Mouse (Mus musculus) neural tube, embryonic 11.5 days (tissue): Measurements from ENCODE around the gene Tmem108. TPM values are rescaled to one million over a fixed set of nuclear protein-coding genes. Genes with fewer than 3 reads are reported as not detected.

ENCODE experiments used
- ATAC-seq: fragments of 200-750 bp; cut with Nextera tagmentation; 2 replicates; pipeline ENCODE4 v1.8.0; 2017; ENCODE audit warnings: moderate number of reproducible peaks, mild to moderate bottlenecking, moderate TSS enrichment, moderate library complexity; ENCODE audit not compliant: insufficient read depth, low FRiP score, low TSS enrichment
- DNase-seq: peaks from one replicate; pipeline ENCODE4 v3.0.0-alpha.2; 2015; ENCODE audit warnings: low spot score
- H3K27ac ChIP-seq: fragments of 300-500 bp; sonication (generic); 2 replicates; pipeline ENCODE4 v1.5.1; 2014; ENCODE audit warnings: low read depth, mild to moderate bottlenecking, low read length
- H3K27me3 ChIP-seq: fragments of 300-500 bp; sonication (generic); 2 replicates; pipeline ENCODE4 v1.6.1; 2014; ENCODE audit warnings: mild to moderate bottlenecking, low read length, mixed read lengths; ENCODE audit not compliant: control insufficient read depth, insufficient read depth
- H3K36me3 ChIP-seq: fragments of 300-500 bp; sonication (generic); 2 replicates; pipeline ENCODE4 v1.6.1; 2014; ENCODE audit warnings: mild to moderate bottlenecking, low read length, moderate library complexity, mixed read lengths; ENCODE audit not compliant: control insufficient read depth, insufficient read depth
- H3K4me1 ChIP-seq: fragments of 300-500 bp; sonication (generic); 2 replicates; pipeline ENCODE4 v1.6.1; 2014; ENCODE audit warnings: low read length, mixed read lengths; ENCODE audit not compliant: control insufficient read depth, insufficient read depth
- H3K4me2 ChIP-seq: fragments of 300-500 bp; sonication (generic); 2 replicates; pipeline ENCODE4 v1.6.1; 2014; ENCODE audit warnings: low read depth, mild to moderate bottlenecking, moderate library complexity
- H3K4me3 ChIP-seq: fragments of 300-500 bp; sonication (generic); 2 replicates; pipeline ENCODE4 v1.5.1; 2014; ENCODE audit warnings: low read depth, low read length
- H3K9ac ChIP-seq: fragments of 300-500 bp; sonication (generic); 2 replicates; pipeline ENCODE4 v1.6.1; 2014; ENCODE audit warnings: mild to moderate bottlenecking, low read length
- H3K9me3 ChIP-seq: fragments of 300-500 bp; sonication (generic); 2 replicates; pipeline ENCODE4 v1.6.1; 2016; ENCODE audit warnings: low read length; ENCODE audit not compliant: control insufficient read depth
- WGBS: fragments of 180-500 bp; shearing (Covaris S2); extraction: QIAGEN DNeasy Blood & Tissue Kit; methylation state at CpG from one replicate; pipeline ENCODE4 v1.1.7; 2014; 5-methylcytosine and 5-hydroxymethylcytosine counted together
- polyA plus RNA-seq: library from polyadenylated mRNA; unstranded; fragments of >200 nt; fragmentation: Nextera tagmentation; extraction: Ambion mirVana; gene quantifications from 2 replicates; pipeline ENCODE4 v1.2.1, GENCODE M21; 2014

The Tmem108 gene
- polyA plus RNA-seq, 1 experiment from 2014 or later: 19.9 TPM

- 29% methylated on average over 8 of the region's 8 CpGs for WGBS
- Histone ChIP-seq H3K4me3 (peak overlapping the region; percentile 65), H3K4me2 (peak overlapping the region; percentile 84), H3K4me1 (no peaks in the 10 kb centered on the region), H3K36me3 (no peaks in the 10 kb centered on the region), H3K27ac (no peak overlapping the region), H3K27me3 (peaks cover 15% of the 10 kb centered on the region), H3K9me3 (no peaks in the 10 kb centered on the region), H3K9ac (no peak overlapping the region)
- no peak for ATAC-seq
- DNase-seq: no peak
These were observed 1.3 kb downstream of the Tmem108 start for GRCm38 (mm10) chr9:103760356-103760755.

- Histone ChIP-seq H3K9ac (no peak overlapping the region), H3K4me2 (no peak overlapping the region), H3K9me3 (no peaks in the 10 kb centered on the region), H3K27me3 (peaks cover 15% of the 10 kb centered on the region), H3K27ac (no peak overlapping the region), H3K4me3 (no peak overlapping the region), H3K4me1 (no peaks in the 10 kb centered on the region), H3K36me3 (no peaks in the 10 kb centered on the region)
- ATAC-seq: no peak
- WGBS: 56% methylated on average over 9 of the region's 9 CpGs
- DNase-seq: no peak
These were observed 1.8 kb downstream of the Tmem108 start for GRCm38 (mm10) chr9:103759829-103760228.

- Histone ChIP-seq H3K9ac (no peak overlapping the region), H3K9me3 (no peaks in the 10 kb centered on the region), H3K27ac (no peak overlapping the region), H3K4me2 (peak overlapping the region; percentile 0; the same call in 1 of the 2 replicates), H3K4me3 (no peak overlapping the region), H3K36me3 (no peaks in the 10 kb centered on the region), H3K4me1 (no peaks in the 10 kb centered on the region), H3K27me3 (peaks cover 15% of the 10 kb centered on the region)
- ATAC-seq (no peak), DNase-seq (peak; percentile 80)
- WGBS: 30% methylated on average over 20 of the region's 20 CpGs
These were observed 2.5 kb downstream of the Tmem108 start for GRCm38 (mm10) chr9:103758930-103759695.

- H3K4me2 ChIP-seq: no peak overlapping the region
- H3K9me3 ChIP-seq: no peaks in the 10 kb centered on the region
- no peak overlapping the region for H3K9ac ChIP-seq
- DNase-seq (no peak), ATAC-seq (no peak)
- WGBS: 85% methylated on average over 7 of the region's 7 CpGs
- H3K27ac ChIP-seq: no peak overlapping the region
- H3K4me1 ChIP-seq: no peaks in the 10 kb centered on the region
- H3K36me3 ChIP-seq: no peaks in the 10 kb centered on the region
- H3K4me3 ChIP-seq: no peak overlapping the region
- peaks cover 15% of the 10 kb centered on the region for H3K27me3 ChIP-seq
These were observed 3.4 kb downstream of the Tmem108 start for GRCm38 (mm10) chr9:103758246-103758645.

- Histone ChIP-seq H3K36me3 (no peaks in the 10 kb centered on the region), H3K9ac (no peak overlapping the region), H3K9me3 (no peaks in the 10 kb centered on the region), H3K27ac (no peak overlapping the region), H3K27me3 (no peaks in the 10 kb centered on the region), H3K4me2 (no peak overlapping the region), H3K4me1 (no peaks in the 10 kb centered on the region), H3K4me3 (no peak overlapping the region)
- 92% methylated on average over 10 of the region's 10 CpGs for WGBS
- ATAC-seq: no peak
- no peak for DNase-seq
These were observed 9.0 kb downstream of the Tmem108 start for GRCm38 (mm10) chr9:103752618-103753017.

- 73% methylated on average over 9 of the region's 9 CpGs for WGBS
- peak; percentile 24 for DNase-seq
- Histone ChIP-seq H3K4me3 (no peak overlapping the region), H3K4me2 (no peak overlapping the region), H3K9ac (no peak overlapping the region), H3K27ac (no peak overlapping the region), H3K36me3 (no peaks in the 10 kb centered on the region), H3K27me3 (no peaks in the 10 kb centered on the region), H3K9me3 (no peaks in the 10 kb centered on the region), H3K4me1 (no peaks in the 10 kb centered on the region)
- no peak for ATAC-seq
These were observed 10.1 kb downstream of the Tmem108 start for GRCm38 (mm10) chr9:103751568-103751967.

- Histone ChIP-seq H3K36me3 (no peaks in the 10 kb centered on the region), H3K27ac (no peak overlapping the region), H3K4me2 (no peak overlapping the region), H3K9ac (no peak overlapping the region), H3K4me3 (no peak overlapping the region), H3K27me3 (no peaks in the 10 kb centered on the region), H3K4me1 (no peaks in the 10 kb centered on the region), H3K9me3 (no peaks in the 10 kb centered on the region)
- WGBS: 92% methylated on average over 9 of the region's 9 CpGs
- ATAC-seq: no peak
- no peak for DNase-seq
These were observed 11.1 kb downstream of the Tmem108 start for GRCm38 (mm10) chr9:103750491-103750890.

GRCm38 (mm10) chr9:103746598-103746997 lies 15.0 kb downstream of the Tmem108 start:
- Histone ChIP-seq H3K4me1 (no peaks in the 10 kb centered on the region), H3K27me3 (no peaks in the 10 kb centered on the region), H3K4me3 (no peak overlapping the region), H3K9me3 (no peaks in the 10 kb centered on the region), H3K27ac (no peak overlapping the region), H3K9ac (no peak overlapping the region), H3K36me3 (no peaks in the 10 kb centered on the region), H3K4me2 (no peak overlapping the region)
- no peak for DNase-seq
- 90% methylated on average over 5 of the region's 5 CpGs for WGBS
- no peak for ATAC-seq

GRCm38 (mm10) chr9:103740145-103740544 lies 21.5 kb downstream of the Tmem108 start:
- 81% methylated on average over 12 of the region's 12 CpGs for WGBS

More at GRCm38 (mm10) chr9:103740145-103740544, 21.5 kb downstream of the Tmem108 start:
- Histone ChIP-seq H3K9me3 (no peaks in the 10 kb centered on the region), H3K27ac (no peak overlapping the region), H3K4me1 (no peaks in the 10 kb centered on the region), H3K4me2 (no peak overlapping the region), H3K4me3 (no peak overlapping the region), H3K9ac (no peak overlapping the region), H3K27me3 (no peaks in the 10 kb centered on the region), H3K36me3 (no peaks in the 10 kb centered on the region)
- DNase-seq (no peak), ATAC-seq (no peak)
